Mouse (Mus musculus): ENCODE results near the gene Ubr3. TPM values are rescaled to one million over a fixed set of nuclear protein-coding genes. Genes with fewer than 3 reads are reported as not detected.
"Not testable (repeated sequence)": the region's sequence is repeated elsewhere in the genome, so short reads cannot be mapped to it uniquely, and the experiment has no call there.

Ubr3 gene
- polyA plus RNA-seq, 1 experiment from 2014 or later: 16.0 TPM

DNA sequence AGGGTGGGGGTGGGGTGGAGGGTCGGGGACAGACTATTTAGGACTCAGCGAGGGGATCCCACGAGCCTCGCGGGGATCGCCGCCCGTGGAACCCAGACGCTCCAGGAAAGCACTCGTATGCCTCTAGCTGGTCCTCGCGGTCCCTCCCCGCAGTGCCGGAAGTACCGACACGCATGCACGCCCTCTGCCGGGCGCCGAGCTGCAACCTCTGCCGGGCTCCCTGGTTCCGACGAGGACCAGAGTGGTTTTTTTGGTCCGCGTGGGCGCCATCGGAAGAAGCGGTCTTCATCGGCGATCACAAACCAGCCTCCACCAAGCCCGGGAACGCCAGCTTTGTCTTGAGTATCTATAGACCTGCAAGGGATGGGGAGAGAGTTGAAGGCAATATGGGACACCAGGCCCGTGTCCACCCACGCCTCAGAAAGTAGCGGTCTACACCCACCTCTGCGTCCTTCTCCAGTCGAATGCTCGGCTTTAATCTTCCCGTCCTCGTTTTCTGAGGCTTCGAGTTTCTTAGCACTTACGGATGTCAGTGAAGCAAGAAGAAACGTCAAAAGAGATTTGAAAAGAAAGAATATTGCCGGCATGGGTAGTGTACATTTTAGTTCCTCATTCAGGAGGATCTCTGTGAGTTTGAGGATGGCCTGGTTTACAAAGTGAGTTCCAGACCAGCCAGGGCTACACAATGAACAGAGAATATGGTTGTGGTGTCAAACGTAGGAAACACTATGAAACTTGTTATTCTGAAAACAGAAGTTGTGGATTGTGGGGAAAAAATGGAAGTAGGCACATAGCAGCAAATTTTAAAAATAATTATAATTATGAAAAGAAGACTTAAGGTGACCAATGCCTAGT, 11.4 kb upstream of the Ubr3 start, which contains the start of gene Mettl5:
TSS of gene Mettl5 (minus strand) at position 165 of the 855 bp plus-strand sequence.
- H3K36me3 ChIP-seq: no peaks in the 10 kb centered on the region
- WGBS: 2% methylated on average over 45 of the region's 45 CpGs
- peak within 1 kb of the TSS; percentile 57 for H3K4me3 ChIP-seq
- H3K4me2 ChIP-seq: peak within 1 kb of the TSS; percentile 73
- H3K4me1 ChIP-seq (replicated peaks): peaks cover 15% of the 10 kb centered on the region; the same call in 1 of the 2 replicates
- H3K9ac ChIP-seq: peak within 1 kb of the TSS; percentile 64
- peak; percentile 97 for ATAC-seq (ENCODE audit: low FRiP score, low read depth)
- H3K9me3 ChIP-seq: no peaks in the 10 kb centered on the region
- no peaks in the 10 kb centered on the region for H3K27me3 ChIP-seq
- H3K27ac ChIP-seq (replicated peaks): peak within 1 kb of the TSS; percentile 58; the same call in 1 of the 2 replicates

DNA sequence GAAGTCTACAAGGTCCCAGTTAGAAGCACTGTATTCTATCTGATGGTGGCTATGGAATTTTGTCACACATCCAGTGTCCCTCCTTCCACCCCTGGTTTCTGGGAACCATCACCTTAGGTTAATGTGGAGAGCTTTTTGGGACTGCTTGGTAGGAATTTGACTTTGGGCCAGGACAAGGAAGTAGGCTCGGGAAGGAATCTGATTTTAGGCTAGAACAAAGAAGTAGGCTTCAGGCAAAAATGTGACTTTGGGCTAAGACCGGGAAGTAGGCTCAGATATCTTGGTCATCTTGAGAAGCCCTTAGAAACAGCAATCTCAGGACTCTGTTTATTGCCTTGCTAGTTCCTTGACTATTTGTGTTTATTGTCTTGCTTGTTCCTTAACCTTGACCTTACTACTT, 8.1 kb upstream of the Ubr3 start:
- Histone ChIP-seq H3K9me3 (no peaks in the 10 kb centered on the region), H3K4me1 (replicated peaks) (peaks cover 15% of the 10 kb centered on the region; the same call in 1 of the 2 replicates), H3K27ac (replicated peaks) (no peak overlapping the region), H3K9ac (no peak overlapping the region), H3K27me3 (no peaks in the 10 kb centered on the region), H3K4me3 (no peak overlapping the region), H3K4me2 (no peak overlapping the region), H3K36me3 (no peaks in the 10 kb centered on the region)
- 85% methylated on average over 2 of the region's 2 CpGs for WGBS
- no peak for ATAC-seq (ENCODE audit: low FRiP score, low read depth)

DNA sequence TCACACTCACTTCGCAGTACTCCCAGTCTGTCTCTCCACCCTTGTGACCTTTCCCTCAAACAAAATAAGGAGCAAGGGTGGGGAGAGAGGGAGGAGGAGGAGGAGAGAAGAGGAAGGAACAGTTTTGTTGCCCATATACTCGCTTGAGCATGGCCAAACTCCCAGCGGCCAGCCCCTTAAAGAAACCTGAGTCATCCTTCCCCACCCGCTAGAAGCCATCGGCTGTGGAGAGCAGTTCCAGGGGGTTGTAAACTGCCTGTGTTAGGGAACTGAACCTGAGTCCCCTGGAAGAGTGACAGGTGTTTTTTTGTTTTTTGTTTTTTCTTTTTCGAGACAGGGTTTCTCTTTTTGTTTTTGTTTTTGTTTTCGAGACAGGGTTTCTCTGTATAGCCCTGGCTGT, 6.2 kb upstream of the Ubr3 start:
- ATAC-seq (ENCODE audit: low FRiP score, low read depth): no peak
- Histone ChIP-seq H3K27ac (replicated peaks) (no peak overlapping the region), H3K4me1 (replicated peaks) (0 out of 2 replicates have a peak, but pooled peaks cover 4% of the 10 kb centered on the region), H3K9me3 (no peaks in the 10 kb centered on the region), H3K9ac (no peak overlapping the region), H3K4me2 (no peak overlapping the region), H3K36me3 (no peaks in the 10 kb centered on the region), H3K27me3 (no peaks in the 10 kb centered on the region), H3K4me3 (no peak overlapping the region)
- WGBS: 75% methylated on average over 7 of the region's 7 CpGs

DNA sequence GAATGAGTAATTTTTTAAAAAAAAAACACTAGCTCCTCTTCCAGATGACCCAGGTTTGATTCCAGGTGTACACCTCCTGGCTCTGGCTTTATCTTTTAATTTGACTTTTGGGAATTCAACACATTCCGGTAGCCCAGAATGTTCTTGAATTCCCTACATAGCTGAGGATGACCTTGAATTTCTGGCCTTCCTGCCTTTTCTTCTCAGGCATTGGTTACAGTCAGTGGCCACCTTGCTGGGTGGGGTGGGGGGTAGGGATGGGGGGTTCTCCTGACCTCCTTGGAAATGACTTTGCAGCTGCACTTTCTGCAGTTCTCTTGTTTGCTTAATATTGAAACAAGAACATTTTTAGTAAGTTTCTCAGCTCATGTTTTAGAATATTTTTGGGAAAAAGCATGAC, 3.9 kb upstream of the Ubr3 start:
- H3K4me3 ChIP-seq: no peak overlapping the region
- H3K9ac ChIP-seq: no peak overlapping the region
- H3K9me3 ChIP-seq: no peaks in the 10 kb centered on the region
- no peaks in the 10 kb centered on the region for H3K27me3 ChIP-seq
- H3K4me2 ChIP-seq: no peak overlapping the region
- 86% methylated on average over 1 of the region's 1 CpGs for WGBS
- peaks cover under 1% of the 10 kb centered on the region; the same call in 1 of the 2 replicates for H3K4me1 ChIP-seq (replicated peaks)
- H3K27ac ChIP-seq (replicated peaks): no peak overlapping the region
- no peak for ATAC-seq (ENCODE audit: low FRiP score, low read depth)
- no peaks in the 10 kb centered on the region for H3K36me3 ChIP-seq

DNA sequence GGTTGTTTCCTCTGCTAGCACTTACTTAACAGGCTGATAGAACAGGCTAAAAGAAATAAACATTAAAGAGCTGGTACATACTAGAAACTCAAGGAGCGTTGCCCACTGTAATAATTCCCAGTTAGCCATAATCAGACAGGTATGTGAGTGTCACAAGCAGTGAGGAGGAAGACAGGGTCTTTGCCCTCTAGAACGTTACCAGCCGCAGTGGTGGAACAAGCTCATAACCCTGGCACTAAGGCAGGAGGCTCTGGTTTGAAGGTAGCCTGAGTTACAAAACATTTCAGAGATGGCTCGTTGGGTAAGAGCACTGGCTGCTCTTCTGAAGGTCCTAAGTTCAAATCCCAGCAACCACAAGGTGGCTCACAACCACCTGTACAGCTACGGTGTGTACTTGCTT, 3.2 kb upstream of the Ubr3 start:
- Histone ChIP-seq H3K27ac (replicated peaks) (no peak overlapping the region), H3K9ac (no peak overlapping the region), H3K4me3 (no peak overlapping the region), H3K4me1 (replicated peaks) (peaks cover 8% of the 10 kb centered on the region), H3K27me3 (no peaks in the 10 kb centered on the region), H3K4me2 (no peak overlapping the region), H3K9me3 (no peaks in the 10 kb centered on the region), H3K36me3 (no peaks in the 10 kb centered on the region)
- no peak for ATAC-seq (ENCODE audit: low FRiP score, low read depth)
- 81% methylated on average over 5 of the region's 5 CpGs for WGBS

DNA sequence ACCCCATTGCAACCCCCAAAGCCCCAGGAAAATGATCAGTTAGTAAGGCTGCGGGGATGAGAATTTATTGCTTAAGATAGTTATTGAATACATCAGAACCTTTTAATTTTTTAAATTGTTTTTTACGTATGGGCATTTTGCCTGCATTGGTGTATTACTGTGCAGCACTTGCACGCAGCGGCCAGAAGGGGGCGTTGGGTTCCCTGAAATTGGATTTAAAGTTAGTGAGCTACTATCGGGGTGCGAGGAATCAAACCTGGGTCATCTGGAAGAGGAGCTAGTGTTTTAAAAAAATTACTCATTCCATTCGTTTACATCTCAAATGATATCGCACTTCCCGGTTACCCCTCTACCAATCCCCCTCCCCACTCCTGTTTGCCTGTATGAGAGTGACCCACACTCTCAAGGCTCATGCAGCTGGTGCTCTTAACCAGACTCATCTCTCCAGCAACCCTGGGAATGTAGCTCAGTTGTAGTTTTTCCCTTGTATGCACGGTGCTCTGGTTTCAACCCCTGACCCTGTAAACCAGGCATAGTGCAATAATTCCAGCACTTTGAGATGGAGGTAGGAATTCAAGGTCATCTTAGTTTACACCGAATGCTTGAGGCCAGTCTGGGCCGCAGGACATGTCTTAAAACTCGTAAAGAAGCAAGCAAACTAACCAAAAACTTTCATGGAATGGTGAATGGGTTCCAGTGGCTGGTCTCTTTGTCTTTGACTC, 1.4 kb upstream of the Ubr3 start:
- H3K4me3 ChIP-seq: no peak overlapping the region
- H3K4me1 ChIP-seq (replicated peaks): peaks cover 20% of the 10 kb centered on the region
- WGBS: 58% methylated on average over 14 of the region's 14 CpGs
- no peaks in the 10 kb centered on the region for H3K27me3 ChIP-seq
- H3K27ac ChIP-seq (replicated peaks): no peak overlapping the region
- H3K9me3 ChIP-seq: no peaks in the 10 kb centered on the region
- H3K4me2 ChIP-seq: no peak overlapping the region
- no peak for ATAC-seq (ENCODE audit: low FRiP score, low read depth)
- no peaks in the 10 kb centered on the region for H3K36me3 ChIP-seq
- H3K9ac ChIP-seq: no peak overlapping the region

DNA sequence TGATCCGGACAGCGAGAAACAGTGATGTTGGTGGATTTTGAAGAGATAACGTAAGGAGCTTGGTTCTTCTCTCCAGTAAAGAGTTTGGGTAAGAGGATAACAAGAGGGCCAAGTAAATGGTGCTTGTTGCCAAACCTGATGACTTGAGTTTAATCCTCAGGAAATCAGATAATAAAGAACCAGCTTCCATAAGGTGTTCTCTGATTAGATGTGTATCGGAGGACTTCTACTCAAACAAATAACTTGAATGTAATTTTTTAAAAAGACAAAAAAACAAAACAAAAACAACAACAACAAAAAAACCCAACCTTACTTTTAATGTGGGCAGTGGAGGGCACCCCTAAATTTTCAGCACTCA, 843 bp upstream of the Ubr3 start:
- no peak overlapping the region for H3K4me3 ChIP-seq
- ATAC-seq (ENCODE audit: low FRiP score, low read depth): no peak
- H3K9me3 ChIP-seq: no peaks in the 10 kb centered on the region
- H3K27ac ChIP-seq (replicated peaks): no peak overlapping the region
- no peak overlapping the region for H3K9ac ChIP-seq
- no peak overlapping the region for H3K4me2 ChIP-seq
- no peaks in the 10 kb centered on the region for H3K36me3 ChIP-seq
- 94% methylated on average over 4 of the region's 4 CpGs for WGBS
- H3K27me3 ChIP-seq: no peaks in the 10 kb centered on the region
- H3K4me1 ChIP-seq (replicated peaks): peaks cover 20% of the 10 kb centered on the region

DNA sequence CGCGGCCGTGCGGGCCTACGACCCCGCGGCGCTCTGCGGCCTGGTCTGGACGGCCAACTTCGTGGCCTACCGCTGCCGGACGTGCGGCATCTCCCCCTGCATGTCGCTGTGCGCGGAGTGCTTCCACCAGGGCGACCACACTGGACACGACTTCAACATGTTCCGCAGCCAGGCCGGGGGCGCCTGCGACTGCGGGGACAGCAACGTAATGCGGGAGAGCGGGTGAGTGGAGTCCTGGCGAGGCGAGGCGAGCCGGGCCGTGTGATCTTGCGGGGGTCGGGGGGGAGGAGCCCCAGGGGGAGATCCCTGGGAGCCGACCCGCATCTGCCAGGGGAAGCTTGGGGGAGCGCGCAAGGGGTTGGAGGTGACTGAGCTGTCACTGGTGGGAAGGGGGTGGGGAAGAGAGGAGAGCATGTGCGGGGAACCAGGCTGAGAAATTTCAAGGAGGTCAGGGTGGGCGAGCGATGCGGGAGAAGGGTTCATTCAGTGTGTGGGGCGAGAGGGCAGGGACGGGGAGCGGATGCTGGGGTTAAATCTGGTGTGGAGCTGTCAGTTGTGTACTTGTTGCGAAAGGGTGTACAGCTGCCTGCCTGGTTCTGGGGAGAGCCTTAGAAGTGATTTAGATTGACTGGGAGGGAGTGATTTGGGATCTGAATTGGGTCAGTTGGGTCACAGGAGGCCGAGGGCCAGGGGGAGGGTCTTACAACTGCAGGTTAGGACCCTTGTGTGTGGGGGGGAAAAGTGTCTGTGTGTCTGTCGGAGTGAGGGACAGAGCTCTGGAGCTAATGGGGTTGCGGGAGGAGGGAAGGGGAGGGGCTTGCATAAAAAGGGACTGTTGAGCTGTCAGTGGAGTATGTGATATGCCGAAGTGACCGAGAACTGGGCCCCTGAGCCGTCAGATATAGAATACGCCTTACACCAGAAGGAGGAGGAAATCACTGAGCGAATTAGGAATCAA, 851 bp downstream of the Ubr3 start:
- Histone ChIP-seq H3K4me1 (replicated peaks) (peaks cover 20% of the 10 kb centered on the region), H3K36me3 (no peaks in the 10 kb centered on the region), H3K27ac (replicated peaks) (peak overlapping the region; percentile 93), H3K4me3 (peak overlapping the region; percentile 94), H3K9me3 (no peaks in the 10 kb centered on the region), H3K4me2 (peak overlapping the region; percentile 72), H3K9ac (peak overlapping the region; percentile 99), H3K27me3 (no peaks in the 10 kb centered on the region)
- under 1% methylated on average over 50 of the region's 55 CpGs for WGBS
- peak; percentile 59 for ATAC-seq (ENCODE audit: low FRiP score, low read depth)

DNA sequence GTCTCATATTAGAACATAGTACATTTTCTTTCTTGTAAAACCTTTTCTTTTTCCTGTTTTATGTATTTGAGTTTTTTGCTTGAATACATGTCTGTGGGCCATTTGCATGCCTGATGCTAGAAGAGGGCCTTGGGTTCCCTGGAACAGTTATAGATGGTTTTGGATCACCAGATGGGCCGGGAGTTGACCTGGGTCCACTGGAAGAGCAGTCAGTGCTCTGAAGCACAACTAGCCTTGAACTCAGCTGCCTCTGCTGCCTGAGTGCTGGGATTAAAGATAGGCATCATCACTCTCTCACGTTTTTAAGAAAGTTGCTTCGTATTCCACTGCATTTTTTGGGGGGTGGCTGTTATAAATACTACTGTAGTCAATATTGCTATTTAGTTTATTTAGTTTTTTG, 6.5 kb downstream of the Ubr3 start:
- Histone ChIP-seq H3K4me1 (replicated peaks) (peaks cover 15% of the 10 kb centered on the region), H3K4me3 (no peak overlapping the region), H3K27me3 (no peaks in the 10 kb centered on the region), H3K36me3 (no peaks in the 10 kb centered on the region), H3K4me2 (no peak overlapping the region), H3K9ac (no peak overlapping the region), H3K9me3 (no peaks in the 10 kb centered on the region), H3K27ac (replicated peaks) (no peak overlapping the region)
- WGBS: 96% methylated on average over 3 of the region's 3 CpGs
- ATAC-seq (ENCODE audit: low FRiP score, low read depth): no peak

DNA sequence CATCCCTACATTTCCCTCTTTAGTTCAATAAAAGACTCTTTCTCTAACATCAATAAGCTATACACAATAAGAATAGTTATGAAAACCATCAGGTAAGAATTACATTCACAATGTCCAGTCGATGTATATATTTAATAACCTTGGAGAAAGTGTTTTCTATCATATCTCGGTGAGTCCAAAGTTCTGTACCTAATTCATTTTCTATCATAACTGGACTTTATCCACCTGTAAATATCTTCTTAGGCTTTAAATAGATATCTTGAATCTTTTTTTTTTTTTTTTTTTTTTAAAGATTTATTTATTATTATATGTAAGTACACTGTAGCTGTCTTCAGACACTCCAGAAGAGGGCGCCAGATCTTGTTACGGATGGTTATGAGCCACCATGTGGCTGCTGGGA, 10.3 kb downstream of the Ubr3 start:
- H3K4me1 ChIP-seq (replicated peaks); H3K27ac ChIP-seq (replicated peaks); H3K4me3 ChIP-seq; H3K9me3 ChIP-seq; H3K27me3 ChIP-seq; H3K4me2 ChIP-seq; ATAC-seq (ENCODE audit: low FRiP score, low read depth); H3K36me3 ChIP-seq; H3K9ac ChIP-seq: not testable (repeated sequence)
- whole genome bisulfite sequencing: 85% methylated on average over 4 of the region's 4 CpGs

DNA sequence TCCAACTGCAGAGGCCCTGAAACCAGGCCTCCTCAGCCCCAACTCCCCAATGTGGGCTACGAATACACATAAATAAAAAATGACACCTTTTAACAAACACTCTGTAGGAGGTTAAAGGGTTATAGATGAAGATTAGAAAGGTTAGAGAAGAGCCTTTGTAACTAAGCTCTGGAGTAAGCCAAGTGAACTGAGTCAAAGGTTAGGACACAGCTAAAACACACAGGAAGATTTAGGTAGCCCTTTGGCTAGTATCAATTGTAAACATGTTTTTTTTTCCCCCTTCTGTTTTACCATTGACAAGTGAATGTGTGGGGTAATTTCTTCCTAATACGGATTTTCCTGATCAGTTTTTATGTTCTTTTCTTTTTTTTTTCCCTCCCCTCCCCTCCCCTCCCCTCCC, 15.8 kb downstream of the Ubr3 start:
- H3K27me3 ChIP-seq: no peaks in the 10 kb centered on the region
- H3K36me3 ChIP-seq: peaks cover 13% of the 10 kb centered on the region
- no peak for ATAC-seq (ENCODE audit: low FRiP score, low read depth)
- H3K9me3 ChIP-seq: no peaks in the 10 kb centered on the region
- H3K4me3 ChIP-seq: no peak overlapping the region
- 42% methylated on average over 2 of the region's 2 CpGs for WGBS
- no peaks in the 10 kb centered on the region for H3K4me1 ChIP-seq (replicated peaks)
- H3K27ac ChIP-seq (replicated peaks): no peak overlapping the region
- no peak overlapping the region for H3K9ac ChIP-seq
- H3K4me2 ChIP-seq: no peak overlapping the region
